Mouse (Mus musculus) G1E-ER4 (cell line): ENCODE results near the gene Ackr2. TPM values are rescaled to one million over a fixed set of nuclear protein-coding genes. Genes with fewer than 3 reads are reported as not detected.

Source experiments
- GATA1 ChIP-seq: IDR thresholded peaks from one replicate; pipeline ENCODE4 v1.8.0; 2012; ENCODE audit warnings: low read length, inconsistent platforms
- polyA plus RNA-seq: library from polyadenylated mRNA; stranded (reverse); fragments of >175 nt; gene quantifications from 2 replicates; pipeline ENCODE4 v1.2.3, GENCODE M21; 2012

Ackr2 gene
- polyA plus RNA-seq, 1 experiment, result not detected

- no peak for TF ChIP-seq GATA1
Measured at GRCm38 (mm10) chr9:121877052-121877740, 21.0 kb upstream of the Ackr2 start.

GRCm38 (mm10) chr9:121880840-121881239 is 17.3 kb upstream of the Ackr2 start:
- TF ChIP-seq GATA1, result no peak

- TF ChIP-seq GATA1, result no peak
Measured at GRCm38 (mm10) chr9:121881301-121881700, 16.9 kb upstream of the Ackr2 start.

DNA sequence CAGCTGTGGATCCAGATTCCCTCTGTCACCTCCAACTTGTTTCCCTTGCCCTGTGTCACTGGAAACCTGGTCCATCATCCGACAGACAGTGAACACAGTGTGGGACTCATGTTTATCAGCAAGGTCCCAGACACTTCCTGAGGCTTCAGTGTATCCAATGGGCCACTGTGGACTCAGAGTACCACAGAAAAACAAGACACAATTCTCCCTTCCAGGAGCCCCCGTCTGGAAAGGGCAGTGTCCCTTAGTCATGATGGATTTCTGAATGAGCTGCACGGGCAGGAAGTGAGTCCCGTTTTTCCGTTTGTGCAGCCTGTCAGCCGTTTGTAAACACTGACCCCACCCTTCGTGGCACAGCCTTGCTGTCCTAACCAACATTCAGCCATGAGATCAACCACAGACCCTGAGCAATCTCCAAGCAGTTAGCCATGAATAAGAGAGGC is 16.1 kb upstream of the Ackr2 start:
- TF ChIP-seq GATA1, result no peak

- no peak for TF ChIP-seq GATA1
Measured at GRCm38 (mm10) chr9:121889927-121890440, 8.2 kb upstream of the Ackr2 start.

DNA sequence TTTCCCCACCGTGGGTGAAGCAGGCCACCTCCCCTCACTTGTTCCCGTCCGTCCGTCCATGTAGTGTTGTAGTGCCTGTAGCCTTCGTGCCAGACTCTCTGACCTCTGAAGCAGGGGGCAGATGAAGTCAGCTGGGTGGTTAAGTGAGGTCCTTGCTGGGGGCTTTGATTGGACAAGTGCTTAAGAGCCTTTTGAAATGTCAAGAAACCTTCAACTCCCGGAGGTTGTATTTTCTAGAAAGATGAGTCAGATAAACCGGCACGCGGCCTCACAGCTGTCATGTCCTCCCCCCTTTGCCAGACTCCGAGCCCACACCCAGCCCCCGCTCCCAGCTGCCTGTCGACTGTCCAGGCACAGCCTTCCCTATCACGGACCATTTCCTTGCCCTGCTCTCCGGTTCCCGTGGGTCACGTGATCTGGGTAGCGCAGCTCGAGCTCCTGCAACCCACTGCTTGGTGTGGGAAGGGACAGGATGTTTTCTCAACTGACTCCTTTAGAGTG is 7.7 kb upstream of the Ackr2 start:
- no peak for TF ChIP-seq GATA1

GRCm38 (mm10) chr9:121891301-121891700 is 6.9 kb upstream of the Ackr2 start:
- TF ChIP-seq GATA1, result no peak

GRCm38 (mm10) chr9:121892057-121892687 is 6.0 kb upstream of the Ackr2 start:
- no peak for TF ChIP-seq GATA1

DNA sequence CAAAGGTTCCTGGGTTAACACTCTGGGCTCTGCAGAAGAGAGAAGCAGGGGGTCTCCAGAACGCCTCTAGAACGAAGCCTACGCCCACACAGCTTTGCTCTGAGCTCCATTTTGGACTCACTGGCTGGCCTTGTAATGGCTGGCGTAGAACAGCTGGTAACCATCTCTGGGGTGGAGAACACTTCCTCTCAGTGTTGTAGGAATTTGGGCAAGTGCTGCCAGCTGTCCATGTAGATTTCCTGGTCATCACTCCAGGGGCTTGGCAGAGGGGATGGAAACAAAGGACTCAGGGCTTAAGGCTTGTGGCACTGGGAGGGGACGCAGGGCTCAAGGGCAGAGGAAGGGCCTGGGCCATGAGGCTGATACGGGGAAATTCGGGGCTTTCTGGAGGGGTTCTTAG is 3.7 kb upstream of the Ackr2 start:
- no peak for TF ChIP-seq GATA1

DNA sequence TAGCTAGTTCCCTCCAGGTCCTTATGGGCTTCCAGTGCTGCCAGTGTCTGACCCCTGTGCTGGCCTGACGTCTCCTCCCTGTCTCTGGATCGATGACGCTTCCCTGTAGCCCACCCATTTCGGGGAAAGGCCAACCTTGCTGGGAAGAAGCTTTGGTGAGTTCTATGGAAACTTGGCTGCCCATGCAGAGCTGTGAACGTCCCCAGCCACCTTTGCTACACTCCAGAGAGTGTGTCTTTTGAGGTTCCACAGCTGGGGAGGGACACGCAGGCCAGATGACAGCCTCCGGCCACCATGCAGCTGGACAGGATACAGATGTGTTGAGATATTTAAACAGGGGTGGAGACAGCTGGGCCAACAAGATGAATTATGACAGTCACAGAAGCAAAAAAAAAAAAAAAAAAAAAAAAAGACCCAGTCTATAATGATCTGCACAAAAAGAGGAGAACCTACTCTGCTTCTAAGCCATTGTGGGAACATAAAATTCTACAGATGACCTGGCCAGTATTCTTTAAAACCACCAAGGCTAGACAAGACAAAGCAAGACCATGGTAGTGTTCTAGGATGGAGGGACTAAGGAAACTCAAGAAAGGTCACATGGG is 2.7 kb upstream of the Ackr2 start:
- no peak for TF ChIP-seq GATA1

DNA sequence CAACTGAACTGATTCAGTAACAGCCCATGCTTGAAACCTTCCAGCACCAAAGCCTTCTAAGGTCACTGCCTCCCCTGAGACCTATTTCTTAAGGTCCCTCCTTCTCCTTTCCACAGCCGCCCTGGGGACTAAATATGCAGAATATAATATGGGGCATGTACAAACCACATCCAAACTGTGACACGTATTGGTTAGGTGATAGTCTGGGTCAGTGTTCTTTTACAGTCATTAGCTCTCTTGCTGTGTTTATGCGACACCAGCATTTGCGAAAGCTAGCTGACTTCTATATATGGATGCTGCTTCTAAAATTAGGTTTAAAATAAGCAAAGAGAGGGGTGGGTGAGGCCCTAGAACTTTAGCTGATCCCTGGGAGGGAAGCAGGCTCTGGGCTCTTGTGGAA is 1.3 kb upstream of the Ackr2 start:
- TF ChIP-seq GATA1, result no peak

- TF ChIP-seq GATA1, result no peak
Measured at GRCm38 (mm10) chr9:121899306-121899705, 1.2 kb downstream of the Ackr2 start.

- no peak for TF ChIP-seq GATA1
Measured at GRCm38 (mm10) chr9:121900282-121900855, 2.2 kb downstream of the Ackr2 start.

DNA sequence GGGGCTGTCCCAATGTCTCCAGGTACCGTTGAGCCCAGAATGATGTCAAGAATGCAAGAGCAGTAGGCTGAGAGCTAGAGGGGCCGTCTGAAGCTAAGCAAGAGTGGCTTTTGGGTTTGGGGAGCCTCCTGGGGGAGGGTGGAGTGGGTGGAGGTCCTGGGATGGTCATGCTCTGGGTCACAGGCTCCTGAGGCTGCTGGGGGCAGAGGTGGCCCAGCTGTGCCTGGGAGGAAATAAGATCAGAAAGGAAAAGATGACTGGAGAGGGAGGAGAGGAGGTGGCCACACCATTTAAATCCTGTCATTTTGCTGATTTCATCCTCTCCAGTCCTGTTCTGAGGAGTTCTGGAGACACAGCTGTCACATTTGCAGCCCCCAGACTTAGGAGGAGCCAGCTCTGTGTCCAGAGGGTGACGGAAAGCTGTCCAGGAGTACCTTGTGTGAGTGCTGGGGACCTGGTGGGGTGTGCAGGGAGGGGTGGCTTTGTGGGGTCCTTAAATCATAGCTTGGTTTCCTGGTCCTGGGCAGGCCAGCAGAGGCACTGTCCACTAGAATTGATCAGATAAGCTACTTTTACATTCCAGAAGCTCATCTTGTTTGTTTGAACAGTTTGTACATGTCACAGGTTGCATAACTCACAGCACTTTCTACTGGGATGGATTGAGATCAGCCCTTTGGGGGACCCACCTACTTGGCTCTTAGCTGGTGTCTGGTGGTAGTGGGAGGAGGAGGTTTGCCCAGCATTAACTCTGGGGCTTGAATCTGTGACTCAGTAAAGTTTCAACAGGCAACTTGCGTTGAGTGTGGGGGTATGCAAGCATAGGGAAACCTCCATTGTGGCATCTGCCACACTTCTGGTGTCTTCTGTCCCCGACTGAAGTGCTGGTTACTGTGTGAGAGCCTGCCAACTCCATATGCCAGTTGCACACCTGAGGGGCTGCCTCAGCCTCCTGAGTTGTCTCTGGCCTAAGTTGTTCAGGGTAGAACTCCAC is 3.9 kb downstream of the Ackr2 start:
- TF ChIP-seq GATA1, result no peak

- TF ChIP-seq GATA1, result no peak
Measured at GRCm38 (mm10) chr9:121903476-121904305, 5.5 kb downstream of the Ackr2 start.
